Mouse (Mus musculus): Measurements from ENCODE around the gene Mapkbp1. TPM values are rescaled to one million over a fixed set of nuclear protein-coding genes. Genes with fewer than 3 reads are reported as not detected.
A peak's percentile ranks its signal among the peaks of the same experiment; 100 is the strongest.

The Mapkbp1 gene
- polyA plus RNA-seq, 1 experiment from 2014 or later = 2.6 TPM

DNA sequence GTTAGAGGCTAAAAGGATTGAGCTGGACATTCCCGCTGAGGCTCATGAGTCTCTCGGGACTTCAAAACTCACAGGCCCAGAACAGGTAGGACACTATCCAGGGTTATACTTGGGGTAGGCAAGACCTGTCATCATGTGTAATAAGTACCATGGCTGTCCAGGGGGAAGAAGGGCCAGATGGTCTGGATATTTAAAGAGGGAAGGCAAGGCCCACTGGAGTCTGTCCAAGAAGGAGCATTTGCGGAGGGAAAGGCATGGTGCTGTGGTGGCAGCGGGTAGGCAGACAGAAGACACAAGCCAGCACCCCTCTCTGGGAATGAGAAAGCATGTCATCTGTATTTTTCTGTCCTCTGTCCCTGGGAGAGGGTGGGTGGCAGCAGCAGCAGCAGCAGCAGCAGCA lies 101.6 kb downstream of the Mapkbp1 start:
- no peak for TF ChIP-seq EP300 (IDR thresholded peaks at IDR 0.05)
- TF ChIP-seq CTCF (IDR thresholded peaks at IDR 0.05) = no peak

DNA sequence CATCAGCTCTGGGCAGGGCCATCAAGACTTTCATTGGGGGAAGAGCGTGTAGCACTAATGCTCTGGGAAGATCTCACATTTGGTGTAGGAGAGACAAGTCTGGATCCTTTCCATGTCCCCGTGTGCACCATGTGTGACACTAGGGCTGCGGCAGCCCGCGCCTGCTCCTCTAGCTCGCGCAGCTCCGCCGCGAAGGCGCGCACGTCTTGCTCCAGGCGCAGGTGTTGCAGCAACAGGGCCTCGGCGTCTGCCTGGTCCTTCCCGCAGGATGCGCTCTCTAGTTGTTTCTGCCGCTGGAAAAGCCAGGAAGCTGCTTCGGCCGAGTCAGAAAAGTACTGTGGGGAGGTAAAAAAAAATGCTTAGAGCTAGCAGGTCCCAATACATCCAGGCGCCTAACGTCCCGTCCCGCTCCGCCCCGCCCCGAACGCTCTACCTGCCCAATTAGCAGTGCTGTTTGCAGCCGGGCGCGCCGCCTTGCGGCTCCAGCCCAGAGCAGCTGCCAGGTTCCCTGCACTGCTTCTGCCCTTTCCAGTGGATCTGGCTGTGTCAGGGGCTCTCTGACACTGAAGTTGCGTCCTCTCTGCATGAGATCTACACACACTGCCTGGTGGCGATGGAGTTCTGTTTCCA lies 103.7 kb downstream of the Mapkbp1 start:
- Histone ChIP-seq H3K36me3 (ENCODE audit: insufficient read depth, low read length) (no peaks in the 10 kb centered on the region), H3K4me2 (replicated peaks; ENCODE audit: low read depth, low read length) (peak overlapping the region; percentile 50), H3K27me3 (replicated peaks; ENCODE audit: insufficient read depth, low read length) (peaks cover 5% of the 10 kb centered on the region; the same call in 1 of the 2 replicates), H3K27ac (ENCODE audit: low read length) (no peak overlapping the region), H3K9ac (replicated peaks; ENCODE audit: low read depth) (no peak overlapping the region), H3K4me3 (ENCODE audit: low read depth, low read length) (peak overlapping the region; percentile 15), H3K9me3 (ENCODE audit: low read length) (no peaks in the 10 kb centered on the region), H3K4me1 (ENCODE audit: insufficient read depth, low read depth, low read length) (0 out of 2 replicates have a peak, but pooled peaks cover 4% of the 10 kb centered on the region)
- peak; percentile 89 for ATAC-seq
- TF ChIP-seq CTCF (IDR thresholded peaks at IDR 0.05) = peak; percentile 77
- TF ChIP-seq EP300 (IDR thresholded peaks at IDR 0.05) = no peak
- peak; percentile 70 for DNase-seq (ENCODE audit: low spot score)
- 3% methylated on average over 32 of the region's 36 CpGs for WGBS

More for the DNA sequence above, 101.6 kb downstream of the Mapkbp1 start:
- H3K4me2 ChIP-seq (replicated peaks; ENCODE audit: low read depth, low read length) = no peak overlapping the region
- DNase-seq (ENCODE audit: low spot score) = no peak
- H3K27me3 ChIP-seq (replicated peaks; ENCODE audit: insufficient read depth, low read length) = peaks cover 5% of the 10 kb centered on the region; the same call in 1 of the 2 replicates
- 0 out of 2 replicates have a peak, but pooled peaks cover 4% of the 10 kb centered on the region for H3K4me1 ChIP-seq (ENCODE audit: insufficient read depth, low read depth, low read length)
- H3K4me3 ChIP-seq (ENCODE audit: low read depth, low read length) = no peak overlapping the region
- no peak for ATAC-seq
- no peaks in the 10 kb centered on the region for H3K36me3 ChIP-seq (ENCODE audit: insufficient read depth, low read length)
- H3K9ac ChIP-seq (replicated peaks; ENCODE audit: low read depth) = no peak overlapping the region
- H3K27ac ChIP-seq (ENCODE audit: low read length) = no peak overlapping the region
- no peaks in the 10 kb centered on the region for H3K9me3 ChIP-seq (ENCODE audit: low read length)
- 91% methylated on average over 4 of the region's 4 CpGs for WGBS

Small RNA genes lying within 50 kb of the gene (microRNA-seq; reads per million reads assigned to microRNA genes)
- not detected for gene Mir7665

Other genes starting within 250 kb of the Mapkbp1 start
- gene Itpka, start 230.4 kb upstream of the Mapkbp1 start, polyA plus RNA-seq (2015; fragmentation: Nextera tagmentation; extraction: Ambion mirVana) = 6.5 and 6.6 TPM in 2 replicates
- 0.79 and 1.3 TPM in 2 replicates for gene Ltk, start 212.3 kb upstream of the Mapkbp1 start, polyA plus RNA-seq (2015; fragmentation: Nextera tagmentation; extraction: Ambion mirVana)
- gene Rpap1, start 185.2 kb upstream of the Mapkbp1 start, polyA plus RNA-seq (2015; fragmentation: Nextera tagmentation; extraction: Ambion mirVana) = 10.0 and 11.0 TPM in 2 replicates
- 7.3 and 7.9 TPM in 2 replicates for gene Tyro3, start 175.0 kb upstream of the Mapkbp1 start, polyA plus RNA-seq (2015; fragmentation: Nextera tagmentation; extraction: Ambion mirVana)
- gene Mga, start 75.5 kb upstream of the Mapkbp1 start, polyA plus RNA-seq (2015; fragmentation: Nextera tagmentation; extraction: Ambion mirVana) = 14.2 and 19.1 TPM in 2 replicates
- gene Jmjd7, start 54.8 kb downstream of the Mapkbp1 start, polyA plus RNA-seq (2015; fragmentation: Nextera tagmentation; extraction: Ambion mirVana) = 18.1 and 22.6 TPM in 2 replicates
- 0.69 and 0.70 TPM in 2 replicates for gene Gm28042, start 54.8 kb downstream of the Mapkbp1 start, polyA plus RNA-seq (2015; fragmentation: Nextera tagmentation; extraction: Ambion mirVana)
- gene Pla2g4b, start 60.7 kb downstream of the Mapkbp1 start, polyA plus RNA-seq (2015; fragmentation: Nextera tagmentation; extraction: Ambion mirVana) = 0.18 and 0.92 TPM in 2 replicates
- 228 and 262 TPM in 2 replicates for gene Ehd4, start 181.9 kb downstream of the Mapkbp1 start, polyA plus RNA-seq (2015; fragmentation: Nextera tagmentation; extraction: Ambion mirVana)

All from lung, postnatal 0 days (tissue).